Mouse (Mus musculus) heart, postnatal 0 days (tissue): Measurements from ENCODE around the gene Elfn2. TPM values are rescaled to one million over a fixed set of nuclear protein-coding genes. Genes with fewer than 3 reads are reported as not detected.

Source experiments
- ATAC-seq: fragments of 200-750 bp; cut with Nextera tagmentation; 2 replicates; pipeline ENCODE4 v1.8.0; 2017; ENCODE audit warnings: low read depth, moderate number of reproducible peaks, moderate library complexity; ENCODE audit not compliant: insufficient read depth
- DNase-seq: peaks from one replicate; pipeline ENCODE4 v3.0.0-alpha.2; 2016; ENCODE audit warnings: low spot score
- H3K27ac ChIP-seq: fragments of 300-500 bp; sonication (generic); 2 replicates; pipeline ENCODE4 v1.5.1; 2014; ENCODE audit warnings: low read depth, mild to moderate bottlenecking
- H3K27me3 ChIP-seq: fragments of 300-500 bp; sonication (generic); 2 replicates; pipeline ENCODE4 v1.6.1; 2014; ENCODE audit warnings: low read length, mixed read lengths; ENCODE audit not compliant: control insufficient read depth, insufficient read depth
- H3K36me3 ChIP-seq: fragments of 300-500 bp; sonication (generic); replicated peaks from 2 replicates; pipeline ENCODE4 v1.6.1; 2014; ENCODE audit warnings: low read length, mixed read lengths; ENCODE audit not compliant: control insufficient read depth, insufficient read depth
- H3K4me1 ChIP-seq: fragments of 300-500 bp; sonication (generic); 2 replicates; pipeline ENCODE4 v1.6.1; 2014; ENCODE audit warnings: antibody characterized with exemption; ENCODE audit not compliant: control insufficient read depth, insufficient read depth
- H3K4me2 ChIP-seq: fragments of 300-500 bp; sonication (generic); 2 replicates; pipeline ENCODE4 v1.6.1; 2014; ENCODE audit warnings: low read depth, mild to moderate bottlenecking, low read length, moderate library complexity
- H3K4me3 ChIP-seq: fragments of 300-500 bp; sonication (generic); 2 replicates; pipeline ENCODE4 v1.5.1; 2014; ENCODE audit warnings: low read depth, low read length
- H3K9ac ChIP-seq: fragments of 300-500 bp; sonication (generic); replicated peaks from 2 replicates; pipeline ENCODE4 v1.6.1; 2014; ENCODE audit warnings: low read depth, low read length, mixed read lengths
- H3K9me3 ChIP-seq: fragments of 300-500 bp; sonication (generic); replicated peaks from 2 replicates; pipeline ENCODE4 v1.6.1; 2016; ENCODE audit warnings: low read length; ENCODE audit not compliant: control insufficient read depth
- CTCF ChIP-seq: IDR thresholded peaks from 2 replicates; pipeline ENCODE4 v1.5.1; 2016; ENCODE audit warnings: antibody characterized with exemption, control low read depth, low read depth
- EP300 ChIP-seq: IDR thresholded peaks from 2 replicates; pipeline ENCODE4 v1.6.1; 2016; ENCODE audit warnings: antibody characterized with exemption, low read depth
- WGBS: fragments of 180-500 bp; shearing (Covaris S2); extraction: QIAGEN DNeasy Blood & Tissue Kit; methylation state at CpG from one replicate; pipeline ENCODE4 v1.1.7; 2014; 5-methylcytosine and 5-hydroxymethylcytosine counted together
- polyA plus RNA-seq: library from polyadenylated mRNA; unstranded; fragments of >200 nt; fragmentation: Nextera tagmentation; extraction: Ambion mirVana; gene quantifications from 2 replicates; pipeline ENCODE4 v1.2.1, GENCODE M21; 2015
- total RNA-seq: library from RNA; depleted of rRNA; stranded (reverse); fragments of >200 nt; gene quantifications from 2 replicates; pipeline ENCODE4 v1.2.3, GENCODE M21; 2014; ENCODE audit warnings: low replicate concordance

Gene Elfn2
- total and polyA plus RNA-seq, 2 experiments from 2014 or later: 0.11 to 0.19 TPM

DNA sequence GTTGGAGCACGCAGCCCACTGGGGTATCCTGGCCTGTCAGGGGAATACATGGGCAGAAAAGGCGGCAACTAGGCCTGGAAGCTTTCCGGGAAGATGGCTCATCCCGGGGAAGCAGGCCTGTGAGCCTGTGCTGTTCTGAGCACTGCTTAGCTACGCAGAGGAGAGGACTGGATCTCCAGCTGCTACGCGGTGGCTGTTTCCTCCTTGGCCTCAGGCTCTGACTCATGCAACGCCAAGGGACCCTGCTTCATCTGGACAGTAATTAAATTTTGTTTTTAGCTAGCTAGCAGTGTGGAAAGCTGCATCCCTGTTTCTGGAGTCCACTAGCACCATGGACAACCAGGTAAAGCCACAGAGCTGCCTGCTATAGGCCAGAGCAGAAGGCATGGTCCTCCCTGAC lies 36.8 kb downstream of the Elfn2 start:
- Histone ChIP-seq H3K9ac (no peak overlapping the region), H3K4me1 (peaks cover under 1% of the 10 kb centered on the region; the same call in 1 of the 2 replicates), H3K4me2 (no peak overlapping the region), H3K27me3 (peaks cover 27% of the 10 kb centered on the region; the same call in 1 of the 2 replicates), H3K9me3 (no peaks in the 10 kb centered on the region), H3K27ac (no peak overlapping the region), H3K4me3 (no peak overlapping the region), H3K36me3 (no peaks in the 10 kb centered on the region)
- WGBS: 76% methylated on average over 8 of the region's 8 CpGs
- DNase-seq (no peak), ATAC-seq (no peak)
- TF ChIP-seq CTCF (no peak), EP300 (no peak)

DNA sequence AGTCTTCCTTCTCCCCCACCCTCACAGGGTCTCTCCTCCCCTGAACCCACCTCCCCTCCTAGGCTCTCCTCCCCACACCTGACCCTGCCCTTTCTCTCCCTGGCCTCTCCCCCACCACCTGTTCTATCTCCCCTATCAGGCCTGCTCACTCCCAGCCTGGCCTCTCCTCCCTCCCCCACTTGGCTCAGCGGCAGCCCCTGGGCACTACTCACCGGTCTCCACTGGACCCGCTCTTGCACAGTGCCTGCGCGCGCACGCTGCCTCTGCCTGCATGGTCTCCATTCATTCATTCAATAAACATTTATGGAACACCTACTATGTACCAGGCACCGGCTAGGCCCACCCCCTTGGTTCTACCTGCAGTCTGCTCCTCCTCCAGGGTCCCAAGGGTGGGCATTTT lies 37.3 kb downstream of the Elfn2 start:
- H3K4me1 ChIP-seq: peaks cover 4% of the 10 kb centered on the region; the same call in 1 of the 2 replicates
- no peak overlapping the region for H3K27ac ChIP-seq
- ATAC-seq: no peak
- H3K4me3 ChIP-seq: no peak overlapping the region
- 72% methylated on average over 8 of the region's 8 CpGs for WGBS
- H3K4me2 ChIP-seq: no peak overlapping the region
- no peak overlapping the region for H3K9ac ChIP-seq
- H3K36me3 ChIP-seq: no peaks in the 10 kb centered on the region
- DNase-seq: no peak
- H3K9me3 ChIP-seq: no peaks in the 10 kb centered on the region
- no peak for TF ChIP-seq CTCF
- TF ChIP-seq EP300: no peak
- H3K27me3 ChIP-seq: peaks cover 27% of the 10 kb centered on the region; the same call in 1 of the 2 replicates

DNA sequence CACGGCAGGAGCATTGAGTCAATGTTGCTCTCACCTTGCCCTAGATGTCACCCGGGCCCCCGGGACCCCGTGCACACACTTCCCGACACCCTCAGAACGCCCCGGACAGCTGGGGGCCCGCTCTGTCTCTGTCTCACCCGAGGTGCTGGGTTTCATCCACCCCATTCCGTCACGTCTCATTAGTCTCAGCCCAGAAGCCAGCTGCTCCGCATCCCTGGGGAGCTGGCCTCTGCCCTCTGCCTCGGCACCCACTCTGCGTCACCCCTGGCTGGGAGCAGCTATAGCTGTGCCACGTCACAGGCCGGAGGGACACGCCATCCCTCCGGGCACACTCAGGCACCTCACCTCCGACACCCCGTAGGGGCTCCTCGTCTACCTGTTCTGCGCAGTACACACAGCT lies 38.3 kb downstream of the Elfn2 start:
- no peak overlapping the region for H3K4me2 ChIP-seq
- no peak overlapping the region for H3K4me3 ChIP-seq
- ATAC-seq (no peak), DNase-seq (no peak)
- no peaks in the 10 kb centered on the region for H3K36me3 ChIP-seq
- H3K9ac ChIP-seq: no peak overlapping the region
- WGBS: 80% methylated on average over 22 of the region's 22 CpGs
- H3K4me1 ChIP-seq: peaks cover 14% of the 10 kb centered on the region
- peaks cover 25% of the 10 kb centered on the region; the same call in 1 of the 2 replicates for H3K27me3 ChIP-seq
- H3K9me3 ChIP-seq: no peaks in the 10 kb centered on the region
- no peak for TF ChIP-seq EP300
- no peak for TF ChIP-seq CTCF
- no peak overlapping the region for H3K27ac ChIP-seq

DNA sequence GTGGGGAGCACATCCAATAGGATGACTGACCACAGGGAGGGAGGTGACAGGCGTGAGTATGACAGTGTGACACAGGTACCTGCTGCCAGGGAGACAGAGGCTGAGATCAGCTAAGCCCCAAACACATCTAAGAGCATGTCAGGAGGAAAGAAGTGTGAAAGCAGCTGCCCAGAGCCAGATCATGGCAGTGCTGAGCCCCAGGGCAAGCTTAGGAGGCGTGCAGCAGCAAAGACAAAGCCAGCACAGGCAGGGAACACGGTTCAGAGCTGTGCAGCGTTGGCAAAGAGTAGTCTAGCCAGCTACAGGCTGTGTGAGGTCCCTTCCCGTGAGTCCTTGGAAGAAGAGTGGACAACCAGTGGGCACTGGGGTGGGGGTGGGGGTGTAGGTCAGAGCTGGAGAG lies 40.9 kb downstream of the Elfn2 start:
- H3K9me3 ChIP-seq: no peaks in the 10 kb centered on the region
- WGBS: 41% methylated on average over 5 of the region's 5 CpGs
- no peak for TF ChIP-seq EP300
- no peak for TF ChIP-seq CTCF
- H3K4me3 ChIP-seq: no peak overlapping the region
- ATAC-seq (no peak), DNase-seq (no peak)
- no peak overlapping the region for H3K4me2 ChIP-seq
- H3K36me3 ChIP-seq: no peaks in the 10 kb centered on the region
- no peak overlapping the region for H3K27ac ChIP-seq
- peaks cover 20% of the 10 kb centered on the region for H3K4me1 ChIP-seq
- H3K27me3 ChIP-seq: peaks cover 17% of the 10 kb centered on the region
- no peak overlapping the region for H3K9ac ChIP-seq

DNA sequence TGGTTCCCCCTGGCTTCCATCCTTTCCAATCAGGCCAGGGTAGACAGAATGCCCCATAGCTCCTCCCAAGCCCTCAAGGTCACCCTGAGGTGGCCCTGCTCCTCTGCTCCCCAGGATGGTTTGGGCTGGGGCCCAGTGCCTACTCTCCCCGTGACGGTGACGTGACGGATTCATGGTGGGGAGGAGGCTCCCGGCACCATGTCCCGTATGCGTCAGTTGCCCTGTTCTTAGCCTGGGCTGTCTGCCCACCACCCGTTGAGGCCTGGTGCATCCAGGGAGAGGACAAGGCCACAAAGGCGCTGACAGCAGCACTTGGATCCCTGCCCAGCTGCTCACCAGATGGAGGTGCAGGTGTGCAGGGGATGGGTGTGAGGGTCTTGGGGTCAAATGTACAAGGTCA lies 41.6 kb downstream of the Elfn2 start:
- Histone ChIP-seq H3K9ac (no peak overlapping the region), H3K4me3 (no peak overlapping the region), H3K9me3 (no peaks in the 10 kb centered on the region), H3K27me3 (peaks cover 23% of the 10 kb centered on the region), H3K4me1 (peaks cover 20% of the 10 kb centered on the region), H3K4me2 (no peak overlapping the region), H3K27ac (no peak overlapping the region), H3K36me3 (no peaks in the 10 kb centered on the region)
- ATAC-seq: peak; percentile 79
- TF ChIP-seq EP300: no peak
- TF ChIP-seq CTCF: no peak; the same call in 1 of the 2 replicates
- WGBS: 33% methylated on average over 9 of the region's 9 CpGs
- DNase-seq: peak; percentile 35

DNA sequence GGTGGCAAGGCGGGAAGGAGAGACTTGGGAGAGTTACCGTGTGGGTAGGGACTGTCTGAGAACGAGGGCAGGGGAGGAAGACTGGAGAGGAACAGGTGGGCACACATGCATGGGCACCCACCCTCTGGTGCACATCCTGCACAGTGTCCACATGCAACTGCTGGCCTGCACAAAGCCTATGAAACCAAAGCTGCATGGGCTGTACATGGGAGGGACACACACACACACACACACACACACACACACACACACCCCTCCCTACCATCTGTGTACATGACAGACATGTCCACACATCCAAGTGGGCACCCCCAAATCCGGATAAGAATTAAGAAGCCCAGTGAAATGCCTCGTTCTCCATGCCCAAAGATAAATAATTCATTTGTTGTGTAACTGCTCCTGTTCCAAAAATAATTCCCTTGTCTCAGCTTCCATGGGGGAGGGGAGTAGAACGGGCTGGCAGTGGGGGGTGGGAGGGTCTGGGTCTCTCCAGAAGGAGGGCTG lies 43.6 kb downstream of the Elfn2 start:
- Histone ChIP-seq H3K4me3 (no peak overlapping the region), H3K9me3 (no peaks in the 10 kb centered on the region), H3K36me3 (no peaks in the 10 kb centered on the region), H3K4me1 (peaks cover 20% of the 10 kb centered on the region), H3K27me3 (peaks cover 38% of the 10 kb centered on the region), H3K9ac (no peak overlapping the region), H3K4me2 (no peak overlapping the region), H3K27ac (no peak overlapping the region)
- 45% methylated on average over 6 of the region's 6 CpGs for WGBS
- no peak for ATAC-seq
- no peak for TF ChIP-seq CTCF
- no peak for TF ChIP-seq EP300
- no peak for DNase-seq
